Mouse (Mus musculus) ES-Bruce4 (cell line): ENCODE results near the gene Nhs. TPM values are rescaled to one million over a fixed set of nuclear protein-coding genes. Genes with fewer than 3 reads are reported as not detected.
"Not testable (repeated sequence)": the region's sequence is repeated elsewhere in the genome, so short reads cannot be mapped to it uniquely, and the experiment has no call there.

Experiments
- H3K27ac ChIP-seq: 2 replicates; pipeline ENCODE4 v1.5.1; 2012; ENCODE audit warnings: low read length, inconsistent platforms; ENCODE audit not compliant: insufficient read depth
- H3K27me3 ChIP-seq: 2 replicates; pipeline ENCODE4 v1.6.1; 2012; ENCODE audit warnings: mild to moderate bottlenecking, low read length, inconsistent platforms; ENCODE audit not compliant: control insufficient read depth, poor library complexity, insufficient read depth, severe bottlenecking
- H3K36me3 ChIP-seq: 2 replicates; pipeline ENCODE4 v1.6.1; 2012; ENCODE audit warnings: inconsistent platforms, mild to moderate bottlenecking, low read length, moderate library complexity; ENCODE audit not compliant: control insufficient read depth, poor library complexity, insufficient read depth, severe bottlenecking
- H3K4me1 ChIP-seq: one replicate; pipeline ENCODE4 v1.8.1; 2011; ENCODE audit warnings: low read length; ENCODE audit not compliant: control insufficient read depth, insufficient read depth
- H3K4me3 ChIP-seq: 2 replicates; pipeline ENCODE4 v1.5.1; 2011; ENCODE audit warnings: low read depth, mild to moderate bottlenecking, low read length
- H3K9ac ChIP-seq: 2 replicates; pipeline ENCODE4 v1.6.1; 2012; ENCODE audit warnings: low read depth, mild to moderate bottlenecking, inconsistent platforms; ENCODE audit not compliant: poor library complexity, severe bottlenecking
- H3K9me3 ChIP-seq: replicated peaks from 2 replicates; pipeline ENCODE4 v1.6.1; 2012; ENCODE audit warnings: mild to moderate bottlenecking, low read length, inconsistent platforms; ENCODE audit not compliant: control insufficient read depth, poor library complexity, insufficient read depth, severe bottlenecking
- CTCF ChIP-seq: IDR thresholded peaks from one replicate; pipeline ENCODE4 v1.8.1; 2011; ENCODE audit warnings: low read depth, low read length
- EP300 ChIP-seq: IDR thresholded peaks from 2 replicates; pipeline ENCODE4 v1.6.1; 2011; ENCODE audit warnings: low read depth, low read length; ENCODE audit not compliant: insufficient read depth
- POLR2A ChIP-seq: IDR thresholded peaks from one replicate; pipeline ENCODE4 v1.8.1; 2011; ENCODE audit warnings: low read length; ENCODE audit not compliant: insufficient read depth
- polyA plus RNA-seq: library from polyadenylated mRNA; stranded (reverse); fragments of >200 nt; gene quantifications from 2 replicates; pipeline ENCODE4 v1.2.4, GENCODE M21; 2011; ENCODE audit warnings: low read depth; ENCODE audit not compliant: missing spikeins, insufficient read depth, insufficient read length

The Nhs gene
- polyA plus RNA-seq, 1 experiment: 4.2 TPM

- Histone ChIP-seq H3K9me3 (no peaks in the 10 kb centered on the region), H3K27ac (no peak overlapping the region), H3K4me3 (no peak overlapping the region), H3K27me3 (no peaks in the 10 kb centered on the region), H3K4me1 (no peaks in the 10 kb centered on the region), H3K9ac (no peak overlapping the region), H3K36me3 (no peaks in the 10 kb centered on the region)
- TF ChIP-seq EP300 (no peak), POLR2A (no peak), CTCF (no peak)
Measured at GRCm38 (mm10) chrX:161883661-161884060, 275.9 kb downstream of the Nhs start.

GRCm38 (mm10) chrX:161877123-161877522, 282.4 kb downstream of the Nhs start:
- no peak for TF ChIP-seq EP300
- no peak for TF ChIP-seq POLR2A
- no peak for TF ChIP-seq CTCF
- H3K27me3 ChIP-seq: no peaks in the 10 kb centered on the region
- no peak overlapping the region for H3K9ac ChIP-seq
- no peak overlapping the region for H3K27ac ChIP-seq
- H3K4me3 ChIP-seq: no peak overlapping the region
- H3K36me3 ChIP-seq: no peaks in the 10 kb centered on the region
- no peaks in the 10 kb centered on the region for H3K9me3 ChIP-seq
- H3K4me1 ChIP-seq: no peaks in the 10 kb centered on the region

DNA sequence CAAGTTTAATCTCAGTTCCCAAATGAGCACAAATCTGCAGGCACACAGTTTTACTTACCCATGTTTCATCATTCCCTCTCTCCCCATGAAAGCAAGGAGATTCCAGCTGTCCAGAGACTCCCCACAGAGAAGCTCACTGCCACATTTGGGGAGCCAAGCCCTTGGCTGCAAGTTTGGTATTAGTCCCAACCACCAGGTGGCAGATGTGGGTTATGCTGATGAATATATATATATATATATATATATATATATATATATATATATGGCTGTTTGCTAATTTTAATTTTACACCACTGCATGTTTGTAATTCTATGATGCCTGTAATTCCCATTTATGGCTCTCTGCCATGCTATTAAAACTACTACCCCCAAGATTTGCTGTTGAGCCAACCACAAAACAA, 286.0 kb downstream of the Nhs start:
- no peaks in the 10 kb centered on the region for H3K9me3 ChIP-seq
- no peak overlapping the region for H3K4me3 ChIP-seq
- TF ChIP-seq POLR2A (no peak), EP300 (no peak), CTCF (no peak)
- H3K27me3 ChIP-seq: no peaks in the 10 kb centered on the region
- no peak overlapping the region for H3K27ac ChIP-seq
- H3K9ac ChIP-seq: no peak overlapping the region
- H3K4me1 ChIP-seq: no peaks in the 10 kb centered on the region
- no peaks in the 10 kb centered on the region for H3K36me3 ChIP-seq

GRCm38 (mm10) chrX:161871306-161871705, 288.2 kb downstream of the Nhs start:
- Histone ChIP-seq H3K4me1 (no peaks in the 10 kb centered on the region), H3K27me3 (no peaks in the 10 kb centered on the region), H3K9me3 (no peaks in the 10 kb centered on the region), H3K27ac (no peak overlapping the region), H3K4me3 (no peak overlapping the region), H3K36me3 (no peaks in the 10 kb centered on the region), H3K9ac (no peak overlapping the region)
- TF ChIP-seq EP300 (no peak), CTCF (no peak), POLR2A (no peak)

- Histone ChIP-seq H3K27me3 (no peaks in the 10 kb centered on the region), H3K4me3 (no peak overlapping the region), H3K36me3 (no peaks in the 10 kb centered on the region), H3K4me1 (no peaks in the 10 kb centered on the region), H3K9ac (no peak overlapping the region), H3K9me3 (no peaks in the 10 kb centered on the region), H3K27ac (no peak overlapping the region)
- no peak for TF ChIP-seq EP300
- TF ChIP-seq POLR2A: no peak
- no peak for TF ChIP-seq CTCF
Measured at GRCm38 (mm10) chrX:161855630-161856029, 303.9 kb downstream of the Nhs start.

DNA sequence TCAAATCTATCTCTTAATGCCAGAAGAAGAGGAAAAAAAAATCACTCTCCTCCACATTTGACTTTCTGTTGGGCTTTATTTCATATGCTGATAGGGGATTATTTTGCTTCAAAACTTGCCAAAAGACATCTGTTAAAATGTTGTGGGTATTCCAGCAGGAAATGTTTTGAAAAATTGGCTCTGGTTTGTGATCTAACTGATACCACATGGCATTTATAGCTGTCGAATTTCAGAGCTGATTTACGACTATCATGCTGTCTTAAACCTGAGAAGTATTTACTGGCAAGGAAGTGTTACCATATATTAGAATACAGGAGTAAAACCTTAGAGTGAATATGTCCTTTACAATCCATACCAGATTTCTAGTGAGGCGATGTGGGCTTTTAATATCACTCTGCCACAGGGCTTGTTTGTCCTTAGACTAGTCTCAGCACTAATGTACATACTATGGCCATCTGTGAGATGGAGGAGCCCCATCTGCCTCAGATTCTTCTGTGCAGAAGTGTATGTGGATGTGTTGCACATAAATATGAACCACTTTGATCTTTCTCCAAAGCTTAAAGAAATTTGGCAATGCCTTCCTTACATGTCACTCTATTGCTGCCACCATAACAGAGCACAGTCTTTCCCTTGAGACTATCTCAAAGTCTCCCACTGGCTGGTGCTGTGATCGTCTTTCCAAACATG, 305.8 kb downstream of the Nhs start:
- no peaks in the 10 kb centered on the region for H3K4me1 ChIP-seq
- no peak for TF ChIP-seq CTCF
- no peak for TF ChIP-seq EP300
- TF ChIP-seq POLR2A: no peak
- no peaks in the 10 kb centered on the region for H3K27me3 ChIP-seq
- no peak overlapping the region for H3K27ac ChIP-seq
- H3K9ac ChIP-seq: no peak overlapping the region
- no peaks in the 10 kb centered on the region for H3K9me3 ChIP-seq
- no peaks in the 10 kb centered on the region for H3K36me3 ChIP-seq
- H3K4me3 ChIP-seq: no peak overlapping the region

DNA sequence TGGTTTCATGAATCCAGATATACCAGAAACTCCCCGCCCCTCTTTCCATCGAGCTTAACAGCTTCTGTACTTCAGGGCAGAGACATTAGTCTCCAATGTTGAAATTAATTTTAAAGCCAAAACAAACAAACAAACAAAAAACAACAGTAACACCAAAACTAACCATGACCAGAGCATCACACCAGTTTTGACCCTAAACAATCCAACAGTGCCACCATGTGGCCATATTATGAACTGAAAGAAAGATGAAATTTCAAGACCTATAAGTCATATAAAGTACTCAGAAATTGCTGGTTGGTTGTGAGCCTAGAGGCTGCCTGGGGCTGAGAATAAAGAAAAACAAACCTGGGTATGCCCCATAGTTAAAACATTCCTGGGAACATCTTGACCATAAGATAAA, 333.3 kb downstream of the Nhs start:
- H3K36me3 ChIP-seq, H3K4me3 ChIP-seq, H3K4me1 ChIP-seq, H3K27me3 ChIP-seq, H3K9ac ChIP-seq, H3K27ac ChIP-seq, H3K9me3 ChIP-seq: not testable (repeated sequence)
